Mouse (Mus musculus): ENCODE data around the gene Il16.
"Not testable (repeated sequence)": the region's sequence is repeated elsewhere in the genome, so short reads cannot be mapped to it uniquely, and the experiment has no call there.

Il16 gene

DNA sequence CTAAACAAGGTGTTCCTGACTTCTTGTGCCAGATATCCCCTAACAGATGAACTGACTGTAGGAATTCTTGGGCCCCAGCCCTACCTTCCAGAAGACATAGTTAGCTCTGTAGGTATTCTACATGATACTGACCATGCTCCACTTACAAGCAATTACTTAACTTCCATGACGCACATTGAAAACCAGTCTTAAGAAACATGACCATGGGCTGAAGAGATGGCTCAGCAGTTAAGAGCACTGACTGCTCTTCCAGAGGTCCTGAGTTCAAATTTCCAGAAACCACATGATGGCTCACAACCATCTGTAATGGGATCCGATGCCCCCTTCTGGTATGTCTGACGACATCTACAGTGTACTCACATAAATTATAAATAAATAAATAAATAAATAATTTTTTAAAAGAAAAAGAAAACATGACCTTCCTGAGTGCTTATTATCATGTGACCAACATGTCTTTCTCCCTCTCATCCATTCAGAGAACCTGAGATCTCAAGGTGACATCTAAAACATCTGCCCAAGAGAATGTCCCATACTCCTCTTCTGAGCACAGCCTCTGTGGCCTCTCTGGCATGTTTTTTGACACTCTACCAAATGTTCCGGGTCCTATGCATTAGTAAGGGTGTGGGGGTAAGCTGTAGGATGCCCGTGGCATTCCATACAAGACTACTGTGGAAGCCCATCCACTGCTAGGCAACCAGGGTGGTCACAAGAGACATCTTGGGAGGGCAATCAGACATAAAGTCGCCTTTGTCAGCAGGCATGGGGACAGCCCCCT is 9.0 kb downstream of the Il16 start:
- no peak for DNase-seq (ENCODE audit: extremely low spot score, low read depth, low spot score)

DNA sequence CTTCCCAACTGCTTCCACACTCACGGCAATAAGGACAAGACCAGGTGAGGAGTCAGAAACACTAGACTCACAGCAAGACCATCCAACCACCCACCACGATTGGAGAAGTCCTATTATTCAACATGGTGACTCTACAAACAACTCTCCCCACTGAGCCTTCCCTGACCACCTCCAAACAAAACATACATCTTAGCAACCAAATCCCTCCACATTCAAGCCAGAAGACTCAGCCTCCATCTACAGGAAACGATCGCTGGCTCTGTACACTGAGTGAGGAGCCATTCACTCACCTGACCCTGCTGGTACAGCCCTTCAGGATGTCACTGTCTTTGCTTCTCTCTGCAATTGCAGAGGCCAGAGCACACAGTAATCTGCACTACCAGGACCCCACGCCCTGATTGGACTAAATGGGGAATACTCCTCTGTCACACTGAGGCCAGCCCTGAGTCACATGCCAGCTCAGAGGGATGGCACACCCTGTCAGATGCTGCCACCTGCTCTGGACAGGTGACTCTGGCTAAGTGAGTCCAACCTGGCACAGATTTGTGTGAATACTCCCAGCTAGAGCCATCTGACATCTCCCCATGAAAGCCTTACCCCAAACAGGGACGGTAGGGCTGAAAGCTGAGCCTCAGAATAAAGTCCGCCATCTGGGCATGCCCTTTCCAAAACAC is 10.3 kb downstream of the Il16 start:
- DNase-seq (ENCODE audit: extremely low spot score, low read depth, low spot score), result no peak

DNA sequence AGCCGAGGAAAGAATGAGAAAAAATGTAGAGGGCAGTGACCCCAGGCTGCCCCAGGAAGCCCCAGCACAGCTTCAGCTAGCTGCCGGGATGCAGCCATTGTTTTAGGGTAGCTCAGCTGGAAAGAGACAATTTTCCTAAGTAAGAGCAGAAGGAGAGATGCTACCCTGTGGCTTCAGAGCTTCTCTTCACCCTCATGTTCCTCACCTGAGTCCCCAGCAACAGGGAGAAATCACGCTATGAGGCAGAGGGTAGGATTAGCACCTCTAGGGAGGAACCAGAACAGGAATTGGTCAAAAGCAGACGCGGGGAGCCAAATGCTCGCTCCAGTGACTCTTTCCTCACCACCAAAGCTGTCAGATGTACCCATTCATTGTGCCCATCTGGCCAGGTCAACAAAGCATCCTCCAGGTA is 10.8 kb downstream of the Il16 start:
- no peak for DNase-seq (ENCODE audit: extremely low spot score, low read depth, low spot score)

DNA sequence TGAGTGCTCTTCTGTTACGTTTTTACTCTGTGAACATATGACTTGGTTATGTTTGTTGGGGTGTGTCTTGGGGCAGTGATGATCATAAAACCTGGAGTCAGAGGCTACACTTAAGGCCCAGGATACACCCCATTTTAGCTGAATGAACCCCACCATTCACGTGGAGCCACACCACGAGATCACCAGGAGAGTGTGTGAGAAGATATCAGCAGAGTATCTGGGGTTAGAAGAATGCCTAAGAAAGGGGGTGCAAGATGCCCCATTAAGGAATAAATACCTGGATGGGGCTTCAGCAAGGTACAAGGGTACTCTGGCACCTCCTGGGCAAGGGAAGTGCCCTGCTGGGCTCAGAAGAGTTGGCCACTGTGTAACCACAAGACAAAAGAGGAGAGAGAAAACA is 11.3 kb downstream of the Il16 start:
- DNase-seq (ENCODE audit: extremely low spot score, low read depth, low spot score), result no peak

DNA sequence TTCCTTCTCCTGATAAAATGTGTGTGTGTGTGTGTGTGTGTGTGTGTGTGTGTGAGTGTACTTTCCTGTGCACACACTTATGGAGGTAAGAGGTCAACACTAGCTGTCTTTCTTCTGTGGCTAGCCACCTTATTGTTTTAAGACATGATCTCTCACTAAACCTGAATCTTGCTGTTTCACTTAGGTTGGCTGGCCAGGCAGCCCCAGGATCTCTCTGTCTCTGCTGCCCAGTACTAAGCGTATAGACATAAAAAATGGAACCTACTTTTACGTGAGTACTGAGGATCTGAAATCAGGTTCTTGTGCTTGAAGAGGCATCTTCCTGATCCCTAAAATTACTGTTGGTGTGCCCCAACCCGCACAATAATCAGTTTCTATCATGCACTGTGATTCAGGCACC is 12.7 kb downstream of the Il16 start:
- DNase-seq (ENCODE audit: extremely low spot score, low read depth, low spot score), result no peak

DNA sequence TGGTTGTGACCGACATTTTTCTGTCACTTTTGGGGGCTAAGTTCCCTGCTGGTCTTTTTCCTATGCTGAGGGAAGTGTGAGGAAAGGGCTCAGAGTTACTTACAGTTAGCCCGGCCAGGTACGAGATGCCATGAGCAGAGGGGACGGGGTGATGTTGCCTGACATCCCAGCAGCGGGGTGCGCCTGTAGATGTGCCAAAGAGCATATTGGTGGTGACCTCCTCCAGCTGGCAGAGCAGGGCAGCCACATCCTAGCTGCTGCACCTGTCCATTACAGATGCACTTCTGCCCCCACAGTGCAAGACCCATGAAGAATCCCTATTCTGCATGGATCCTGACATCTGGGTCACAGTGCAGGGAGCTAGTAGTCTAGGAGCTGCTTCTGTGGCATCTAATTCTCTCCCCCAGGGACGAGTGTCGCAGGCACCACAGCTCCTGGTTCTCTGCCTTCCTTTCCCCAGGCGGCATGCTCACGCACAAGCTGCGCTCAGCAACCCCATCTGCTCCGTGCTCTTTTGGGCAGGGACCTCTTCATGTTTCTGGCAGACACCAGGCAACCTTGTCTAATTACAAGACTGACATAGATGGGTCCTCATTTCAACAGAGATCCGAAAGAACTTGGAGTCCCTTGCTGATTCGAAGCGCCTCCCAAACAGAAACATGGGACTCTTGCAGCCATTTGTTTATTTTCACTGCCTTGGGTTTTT is 13.4 kb downstream of the Il16 start:
- DNase-seq (ENCODE audit: extremely low spot score, low read depth, low spot score), result no peak

DNA sequence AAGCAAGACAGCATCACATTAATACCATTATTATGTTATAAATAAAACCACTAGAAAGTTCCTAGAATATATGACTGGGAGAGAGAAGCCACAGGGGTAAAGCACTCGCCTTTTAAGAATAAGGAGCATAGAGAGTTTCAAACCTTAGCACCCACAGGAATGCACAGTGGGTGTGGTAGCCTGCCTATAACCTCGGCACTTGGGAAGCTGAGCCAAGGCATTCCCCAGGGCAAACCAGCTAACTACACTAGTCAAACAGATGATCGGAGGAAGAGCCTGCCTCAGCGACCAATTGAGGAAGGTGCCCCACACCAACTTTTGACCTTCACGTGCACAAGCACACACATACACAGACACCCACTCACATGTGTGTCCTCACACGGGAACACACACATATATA is 14.2 kb downstream of the Il16 start:
- DNase-seq (ENCODE audit: extremely low spot score, low read depth, low spot score), result no peak

DNA sequence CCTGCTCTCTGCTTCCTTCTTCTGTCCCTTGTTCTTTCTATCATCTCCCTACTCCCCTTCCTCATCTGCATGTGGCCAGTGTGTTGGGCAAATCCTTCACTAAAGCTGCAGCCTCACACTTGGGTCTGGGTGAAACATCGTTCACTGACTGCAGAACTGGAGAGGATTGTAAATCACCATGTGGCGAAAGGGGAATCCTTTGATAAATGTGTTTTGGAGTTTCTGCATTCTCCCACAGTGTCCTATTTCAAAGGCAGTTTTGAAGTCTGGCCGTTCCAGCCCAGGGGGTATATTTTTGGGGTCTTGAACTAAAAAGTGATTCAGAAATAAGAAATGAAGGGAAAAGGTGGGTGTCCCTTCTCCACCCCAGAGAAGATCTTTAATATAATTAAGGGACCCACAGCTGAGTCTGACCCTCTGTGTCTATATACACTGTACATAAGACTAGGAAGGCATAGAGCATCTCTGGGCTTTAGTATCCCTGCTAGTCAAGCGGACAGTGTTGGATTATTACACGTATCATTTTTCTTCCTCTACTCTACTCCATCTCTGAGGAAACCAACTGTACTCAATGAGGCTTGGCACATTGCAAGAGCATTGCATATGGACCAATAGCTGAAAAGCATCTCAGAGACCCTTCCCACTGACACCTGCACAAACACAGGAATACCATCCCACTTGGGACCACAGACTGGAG is 18.4 kb downstream of the Il16 start:
- no peak for DNase-seq (ENCODE audit: extremely low spot score, low read depth, low spot score)

DNA sequence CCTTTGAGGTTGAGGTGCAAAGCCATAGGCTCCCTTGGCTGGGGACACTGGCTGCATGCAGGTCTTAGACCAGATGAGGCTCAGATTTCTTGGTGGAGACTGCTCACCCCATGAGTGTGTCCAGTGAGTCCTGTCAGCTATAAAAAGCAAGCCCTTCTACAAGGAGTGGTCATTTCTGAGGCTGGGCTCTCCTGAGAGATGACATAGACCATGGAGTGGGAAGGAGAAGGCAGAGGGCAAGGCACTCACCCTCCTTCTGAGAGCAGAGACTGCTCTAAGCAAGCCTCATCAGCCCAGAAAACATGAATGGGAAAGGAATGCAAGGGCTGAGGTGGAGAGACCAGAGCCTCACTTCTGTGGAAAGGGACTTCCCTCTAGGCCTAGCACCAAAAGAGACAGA is 19.7 kb downstream of the Il16 start:
- no peak for DNase-seq (ENCODE audit: extremely low spot score, low read depth, low spot score)

DNA sequence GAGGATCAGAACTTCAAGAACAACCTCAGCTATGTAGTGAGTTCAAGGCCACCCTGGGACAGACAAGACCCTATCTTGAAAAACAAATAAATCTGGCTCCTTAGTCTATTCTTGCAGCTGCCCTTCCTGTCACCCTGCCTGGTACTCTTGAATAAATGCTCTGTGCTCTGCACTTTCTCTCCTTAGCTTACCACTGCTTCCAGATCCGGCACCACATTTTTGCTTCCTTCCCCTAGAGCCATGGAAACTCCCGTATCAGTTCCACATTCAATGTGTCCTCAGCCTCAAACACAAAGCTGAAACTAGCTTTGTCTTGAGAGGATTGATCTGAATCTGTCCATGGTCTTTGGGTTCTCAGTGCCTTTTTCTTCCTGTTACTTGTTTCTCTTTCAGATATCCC is 21.0 kb downstream of the Il16 start:
- no peak for DNase-seq (ENCODE audit: extremely low spot score, low read depth, low spot score)

DNA sequence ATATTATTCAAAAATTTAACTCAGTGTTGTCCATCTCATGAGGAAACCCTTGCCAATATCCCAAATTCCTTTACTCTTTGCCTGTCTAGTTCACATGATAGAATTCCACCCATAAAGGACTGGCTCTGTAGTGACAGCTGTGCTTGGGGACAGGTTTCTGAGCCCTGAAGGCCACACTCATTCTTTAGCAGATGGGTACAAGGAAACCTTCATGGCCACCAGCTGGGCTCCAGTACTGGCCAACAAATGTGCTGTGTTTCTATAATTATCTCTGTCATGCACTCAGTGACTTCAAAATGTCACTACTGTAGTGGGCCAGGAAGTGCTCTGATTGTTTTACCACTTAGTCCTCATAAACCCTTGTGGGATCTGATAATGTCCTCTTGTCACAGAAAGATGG is 21.6 kb downstream of the Il16 start:
- no peak for DNase-seq (ENCODE audit: extremely low spot score, low read depth, low spot score)

DNA sequence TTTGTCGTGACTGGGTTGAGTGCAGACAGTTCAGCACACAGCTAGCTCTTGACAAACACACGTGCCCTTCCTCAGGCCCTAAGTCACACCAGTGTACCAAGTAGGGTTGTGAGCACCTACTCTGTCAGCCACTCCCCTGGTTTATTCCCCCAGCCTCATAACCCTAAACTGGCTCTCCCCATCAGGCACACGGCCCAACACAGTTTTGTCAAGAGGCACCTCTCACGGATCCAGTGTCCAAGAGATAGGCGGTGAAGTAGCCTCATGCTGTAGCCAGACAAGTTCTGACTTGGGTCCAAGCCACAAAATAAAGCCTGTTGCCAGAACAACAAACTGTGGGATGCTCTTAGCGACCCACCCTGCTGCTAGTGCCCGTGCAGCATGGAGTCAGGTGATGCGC is 22.3 kb downstream of the Il16 start:
- DNase-seq (ENCODE audit: extremely low spot score, low read depth, low spot score), result no peak

DNA sequence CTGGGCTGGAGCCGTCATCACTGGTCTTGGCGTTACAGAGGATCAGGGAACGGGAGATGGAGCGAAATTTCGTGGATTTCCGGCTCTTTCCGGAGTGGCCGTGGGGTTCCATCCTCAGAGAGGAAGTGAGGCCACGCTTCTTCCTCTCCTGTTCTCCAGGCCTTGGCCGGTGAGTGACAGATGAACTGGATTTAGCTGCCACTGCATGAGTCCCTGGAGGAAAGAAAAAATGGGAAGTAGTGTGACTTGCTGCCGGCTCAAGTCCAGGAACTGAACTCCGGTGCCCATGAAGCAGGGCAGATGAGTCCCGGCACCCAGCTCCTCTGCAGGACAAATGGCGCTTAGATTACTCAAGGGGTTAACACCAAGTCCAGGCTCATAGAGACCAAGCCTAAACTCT is 23.0 kb downstream of the Il16 start:
- DNase-seq (ENCODE audit: extremely low spot score, low read depth, low spot score), result no peak

DNA sequence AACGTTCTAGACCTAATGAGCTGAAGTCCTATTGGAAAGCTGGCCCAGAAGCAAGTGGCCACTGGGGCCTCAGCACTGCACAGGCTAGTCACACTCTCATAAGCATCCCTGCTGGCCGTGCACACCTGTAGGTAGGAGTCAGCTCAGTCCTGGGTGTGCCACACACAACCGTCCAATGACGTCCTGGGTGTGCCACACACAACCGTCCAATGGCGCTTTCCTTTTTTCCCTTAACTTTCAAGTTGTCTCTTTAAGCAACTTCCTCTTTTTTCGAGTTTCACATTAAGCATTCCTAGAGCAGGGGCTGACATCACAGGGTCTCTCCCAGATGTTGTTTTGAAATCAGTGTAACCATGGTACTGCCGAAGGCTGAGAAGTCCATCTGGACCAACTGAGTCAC is 25.3 kb downstream of the Il16 start:
- no peak for DNase-seq (ENCODE audit: extremely low spot score, low read depth, low spot score)

DNA sequence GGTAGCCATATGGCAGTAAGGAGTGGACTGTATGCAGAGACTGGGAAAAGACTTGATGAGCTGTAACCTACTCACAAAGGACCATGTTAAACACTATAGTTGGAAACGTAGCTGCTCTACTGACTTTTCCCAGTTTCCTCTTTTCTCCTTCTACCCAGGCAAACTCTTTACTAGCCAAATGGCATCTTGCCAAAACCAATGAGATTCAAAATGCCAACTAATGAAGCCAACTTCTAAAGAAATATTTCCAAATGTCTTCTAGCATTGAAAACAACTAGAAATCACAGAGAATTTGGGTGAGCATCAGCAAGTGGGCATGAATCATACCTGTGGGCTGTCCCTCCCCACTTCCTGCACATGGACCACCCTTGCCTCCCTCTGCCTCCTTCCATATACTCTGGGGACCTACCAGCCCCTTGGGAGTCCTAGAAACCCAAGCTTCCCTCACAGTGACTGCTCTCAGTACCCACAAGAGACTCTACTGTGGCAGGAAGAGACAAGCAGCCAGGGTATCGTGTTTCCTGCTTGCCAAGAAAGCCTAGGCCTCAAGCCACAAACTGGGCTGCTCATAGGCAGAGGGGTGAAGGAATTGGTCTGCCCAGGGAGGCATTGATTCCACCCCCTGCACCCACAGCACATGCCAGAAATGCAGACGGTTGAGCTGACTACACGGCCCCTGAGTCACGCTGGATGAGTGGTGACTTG is 28.4 kb downstream of the Il16 start:
- no peak for DNase-seq (ENCODE audit: extremely low spot score, low read depth, low spot score)

DNA sequence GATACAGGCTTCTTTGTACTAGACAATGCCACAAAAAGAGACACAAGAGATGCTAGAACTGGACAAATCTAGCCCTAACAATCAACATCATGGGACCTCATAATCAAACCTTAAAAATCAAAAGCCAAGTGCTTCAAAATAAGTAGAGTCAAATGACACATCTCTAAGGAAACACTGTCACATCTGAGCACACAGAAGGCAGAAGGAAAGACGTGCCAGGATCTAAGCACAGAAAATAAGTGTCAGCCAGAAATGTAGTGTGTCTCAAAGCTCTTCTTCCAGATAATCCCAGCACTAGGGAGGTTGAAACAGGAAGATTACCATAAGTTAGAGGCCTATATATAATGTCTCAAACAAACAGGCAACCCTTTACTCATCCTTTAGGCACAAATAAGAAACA is 31.9 kb downstream of the Il16 start:
- DNase-seq (ENCODE audit: extremely low spot score, low read depth, low spot score), result no peak

DNA sequence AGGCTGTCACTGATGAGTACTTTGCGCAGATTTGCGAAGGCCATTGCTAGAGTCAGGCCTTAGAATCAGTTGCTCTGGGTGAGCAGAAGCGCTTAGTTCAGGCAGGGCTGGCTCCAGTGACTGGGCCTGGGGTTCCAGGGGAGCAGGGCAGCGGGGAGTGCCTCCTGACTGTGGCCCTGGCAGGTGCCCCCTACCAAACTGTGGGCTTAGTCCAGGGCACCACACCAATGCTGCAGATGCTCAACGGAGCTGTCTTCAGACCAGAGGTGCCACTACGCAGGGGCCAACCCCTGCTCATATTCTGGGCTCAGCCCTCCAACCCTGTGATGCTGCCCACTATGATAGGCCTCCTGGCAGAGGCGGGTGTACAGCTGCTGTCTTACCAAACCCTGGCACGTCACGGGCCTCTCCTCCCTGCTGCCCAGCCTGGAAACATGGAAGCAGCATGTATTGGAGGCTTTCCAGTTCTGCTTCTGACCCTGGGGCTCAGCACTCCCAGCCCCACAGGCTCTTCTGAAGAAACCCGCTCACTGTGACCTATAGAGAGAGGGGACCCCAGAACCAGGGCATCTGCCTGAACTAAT is 33.8 kb downstream of the Il16 start:
- DNase-seq (ENCODE audit: extremely low spot score, low read depth, low spot score), result not testable (repeated sequence)

DNA sequence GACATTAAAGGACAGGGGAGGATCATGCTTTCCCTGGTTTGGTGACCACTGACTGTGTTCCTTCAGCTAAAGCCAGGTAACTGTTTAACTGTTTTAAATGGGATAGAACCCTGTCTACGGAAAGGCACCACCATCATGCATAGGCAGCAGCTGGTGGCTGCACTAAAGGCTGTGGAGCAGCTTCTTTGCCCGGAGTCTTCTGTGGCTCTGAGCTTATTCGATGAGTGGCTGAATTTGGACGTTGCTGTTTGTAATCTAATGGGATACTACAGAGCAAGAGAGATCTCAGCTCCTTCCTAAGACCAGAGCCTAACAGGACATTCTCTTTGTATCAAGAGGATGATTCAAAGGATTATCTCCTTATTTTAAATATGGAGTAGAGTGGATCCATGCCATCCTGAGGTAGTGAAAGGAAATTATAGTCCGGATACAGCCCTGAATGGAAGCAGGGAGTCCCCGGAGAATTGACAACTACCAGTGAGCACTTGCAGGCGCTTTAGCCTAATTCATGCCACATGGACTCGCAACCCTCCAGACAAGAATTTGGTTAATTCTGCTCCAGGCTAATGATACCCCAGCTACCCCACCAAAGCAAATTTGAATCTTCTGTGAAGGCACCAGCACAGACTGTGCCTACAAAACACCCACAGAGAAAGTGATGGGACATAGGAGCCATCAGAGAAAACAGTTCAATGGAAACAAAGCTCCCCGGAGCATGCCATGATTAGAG is 42.3 kb downstream of the Il16 start:
- DNase-seq (ENCODE audit: extremely low spot score, low read depth, low spot score), result no peak

DNA sequence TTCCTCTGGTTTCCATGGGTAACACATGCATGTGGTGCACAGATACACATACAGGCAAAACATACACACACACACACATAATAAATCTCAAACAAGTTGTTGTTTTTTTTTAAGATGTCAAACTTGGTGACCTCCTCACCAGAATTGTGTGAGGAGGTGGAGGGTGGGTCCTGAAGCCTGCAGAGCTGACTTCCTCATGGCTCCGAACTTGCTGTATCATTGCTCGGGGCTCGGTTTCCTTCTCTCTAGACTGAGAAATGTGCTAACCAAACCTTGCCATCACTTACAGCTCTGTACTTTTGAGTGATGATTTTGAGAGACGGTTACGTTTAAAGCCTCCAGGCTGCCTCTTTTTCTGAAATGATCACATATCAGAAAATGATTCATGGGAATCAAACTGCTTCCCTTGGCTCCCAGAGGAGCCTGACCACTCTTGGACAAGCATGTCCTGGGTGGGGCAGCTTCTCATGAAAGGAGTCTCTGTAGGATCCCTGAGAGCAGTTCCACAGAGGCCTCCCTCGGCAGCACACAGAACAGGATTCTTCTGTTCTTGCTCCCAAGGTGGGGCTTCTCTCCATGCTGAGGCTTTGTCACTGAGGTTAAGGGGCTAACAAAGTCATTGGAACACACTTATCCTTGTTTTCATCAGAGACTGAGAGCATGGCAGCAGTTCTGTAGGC is 46.3 kb downstream of the Il16 start:
- DNase-seq (ENCODE audit: extremely low spot score, low read depth, low spot score), result no peak
